Mouse (Mus musculus) layer of hippocampus, adult 2 months (tissue): ENCODE data around the gene Olfr305. TPM values are rescaled to one million over a fixed set of nuclear protein-coding genes. Genes with fewer than 3 reads are reported as not detected.
"Not testable (repeated sequence)": the region's sequence is repeated elsewhere in the genome, so short reads cannot be mapped to it uniquely, and the experiment has no call there.

Source experiments
- DNase-seq, 2 experiments: peaks; one replicate each; pipeline ENCODE4 v3.0.0; 2022; ENCODE audit warnings: low spot score in 2 of 2
- H3K27ac ChIP-seq: fragments of 200-600 bp; 2 replicates; pipeline ENCODE4 v1.8.1; 2022
- H3K4me3 ChIP-seq: fragments of 200-600 bp; 2 replicates; pipeline ENCODE4 v1.8.1; 2022; ENCODE audit warnings: mild to moderate bottlenecking
- CTCF ChIP-seq: fragments of 200-600 bp; conservative IDR thresholded peaks from 2 replicates; pipeline ENCODE4 v1.8.1; 2022; ENCODE audit warnings: antibody characterized with exemption, mild to moderate bottlenecking, moderate library complexity
- long read RNA-seq, 2 experiments: library from polyadenylated mRNA; stranded (forward); transcript quantifications; one replicate each; pipeline ENCODE4 v2.0.0; 2021; ENCODE audit warnings: borderline mapping rate in 2 of 2
- total RNA-seq, 2 experiments: library from RNA; stranded (reverse); gene quantifications; 2 replicates each; pipeline ENCODE4 v1.2.3; 2021

Gene Olfr305
- total RNA-seq, result not detected
- long read RNA-seq, experiment 1, result 0 reads
- long read RNA-seq, experiment 2, result 0 reads

DNA sequence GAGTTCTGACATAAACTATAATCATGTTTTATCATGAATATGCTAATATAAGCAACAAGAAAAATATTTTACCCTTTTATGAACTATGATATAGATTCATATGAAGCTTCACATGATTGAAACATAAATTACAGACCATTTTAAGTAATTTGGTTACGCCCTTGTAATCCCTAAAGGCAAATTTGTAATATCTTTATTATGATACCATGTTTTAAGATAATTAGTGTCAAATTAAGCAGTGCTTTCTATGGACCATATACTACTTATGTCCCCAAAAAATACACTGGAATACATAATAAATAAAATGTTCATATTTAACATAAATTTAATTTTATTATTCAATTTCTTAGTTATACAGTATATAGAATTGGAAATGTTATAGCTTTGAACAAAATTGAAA, at the start of gene Olfr305:
Gene Olfr305, minus strand, starts transcription at position 101 of the 400 bp plus-strand sequence.
- no peak for TF ChIP-seq CTCF
- no peak for DNase-seq
- Histone ChIP-seq H3K27ac (peak within 1 kb of the TSS; percentile 23; the same call in 1 of the 2 replicates), H3K4me3 (no peak within 1 kb of the TSS)

DNA sequence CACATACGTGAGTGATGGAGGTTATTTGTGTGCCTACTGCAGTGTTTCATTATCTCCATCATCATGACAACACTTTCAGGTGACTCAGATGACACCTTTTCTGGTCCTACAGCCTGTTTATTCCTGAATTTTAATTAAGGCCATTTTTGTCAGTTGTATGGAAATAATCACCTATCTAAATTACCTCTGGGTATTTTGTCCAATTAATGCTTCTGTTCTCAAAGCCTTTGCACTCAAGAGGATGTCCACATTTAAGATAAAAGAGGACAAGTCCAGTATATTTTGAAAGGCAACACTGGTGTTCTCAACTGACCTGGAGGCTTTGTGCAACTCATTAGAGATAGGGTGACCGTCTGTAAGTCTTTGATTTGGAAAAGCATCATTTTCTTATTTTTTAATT, 36.8 kb upstream of the Olfr305 start, which contains the start of gene Olfr301:
Gene Olfr301, plus strand, starts transcription at position 301 of the 400 bp plus-strand sequence.
- Histone ChIP-seq H3K4me3 (no peak within 1 kb of the TSS), H3K27ac (no peak within 1 kb of the TSS)
- DNase-seq, result no peak
- TF ChIP-seq CTCF, result no peak

DNA sequence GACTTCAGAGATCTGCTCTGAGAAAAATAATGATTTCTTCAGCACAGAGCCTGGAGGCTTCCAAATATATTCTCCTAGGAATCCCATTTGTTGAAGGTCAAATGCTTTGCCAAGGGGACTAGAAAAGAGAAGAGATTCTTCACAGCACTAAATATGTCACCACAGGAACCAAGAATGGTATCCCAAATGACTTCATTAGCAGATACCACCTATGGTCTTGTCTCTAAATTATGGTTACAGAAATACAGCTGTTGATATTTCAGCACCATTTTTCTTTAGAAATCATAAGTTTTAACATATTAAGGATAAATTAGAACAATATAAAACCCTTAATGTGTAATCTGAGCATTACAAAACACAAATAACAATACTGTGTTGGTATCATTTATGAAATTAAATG, 31.0 kb upstream of the Olfr305 start, which contains the start of gene Olfr303:
Gene Olfr303, minus strand, starts transcription at position 101 of the 400 bp plus-strand sequence.
- H3K4me3 ChIP-seq, result no peak within 1 kb of the TSS
- H3K27ac ChIP-seq, result no peak within 1 kb of the TSS
- TF ChIP-seq CTCF, result no peak
- no peak for DNase-seq

DNA sequence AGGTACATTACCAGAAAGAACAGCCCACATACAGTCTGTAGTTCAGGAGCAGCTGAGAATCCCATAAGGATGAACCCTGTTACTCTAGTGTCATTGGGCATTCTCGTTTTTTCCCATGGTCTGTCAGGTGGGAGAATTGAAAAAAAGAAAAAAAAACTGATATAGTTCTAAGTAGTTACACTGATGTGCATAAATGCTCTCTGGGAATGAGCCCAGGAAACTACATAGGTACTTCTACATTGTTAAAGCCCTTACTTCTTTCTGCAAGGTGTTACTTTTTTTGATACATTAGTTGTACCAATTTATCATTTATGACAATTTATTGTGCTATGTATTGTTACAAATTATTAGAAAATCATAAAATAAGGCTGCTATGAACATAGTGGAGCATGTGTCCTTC, 19.8 kb upstream of the Olfr305 start, which contains the start of gene Olfr304:
Gene Olfr304, minus strand, starts transcription at position 101 of the 400 bp plus-strand sequence.
- no peak for DNase-seq
- H3K27ac ChIP-seq, result no peak within 1 kb of the TSS
- H3K4me3 ChIP-seq, result no peak within 1 kb of the TSS
- TF ChIP-seq CTCF, result no peak

DNA sequence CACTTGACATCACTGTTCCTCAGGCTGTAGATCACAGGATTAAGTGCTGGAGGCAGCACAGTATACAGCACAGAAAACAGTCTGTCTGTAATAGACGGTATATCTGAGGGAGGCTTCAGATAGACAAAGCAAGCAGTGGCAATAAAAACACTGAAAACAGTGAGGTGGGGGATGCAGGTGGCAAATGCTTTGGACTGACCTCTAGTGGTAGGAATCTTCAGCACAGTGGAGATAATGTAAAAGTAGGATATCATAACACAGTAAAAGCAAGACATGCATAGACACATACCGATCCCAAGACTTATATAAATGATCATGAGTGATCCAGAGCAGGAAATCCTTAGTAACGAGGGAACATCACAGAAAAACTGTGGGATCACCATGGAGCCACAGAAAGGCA, 19.0 kb upstream of the Olfr305 start:
- Histone ChIP-seq H3K4me3 (no peak overlapping the region), H3K27ac (no peak overlapping the region)
- no peak for DNase-seq
- TF ChIP-seq CTCF, result peak; percentile 63

DNA sequence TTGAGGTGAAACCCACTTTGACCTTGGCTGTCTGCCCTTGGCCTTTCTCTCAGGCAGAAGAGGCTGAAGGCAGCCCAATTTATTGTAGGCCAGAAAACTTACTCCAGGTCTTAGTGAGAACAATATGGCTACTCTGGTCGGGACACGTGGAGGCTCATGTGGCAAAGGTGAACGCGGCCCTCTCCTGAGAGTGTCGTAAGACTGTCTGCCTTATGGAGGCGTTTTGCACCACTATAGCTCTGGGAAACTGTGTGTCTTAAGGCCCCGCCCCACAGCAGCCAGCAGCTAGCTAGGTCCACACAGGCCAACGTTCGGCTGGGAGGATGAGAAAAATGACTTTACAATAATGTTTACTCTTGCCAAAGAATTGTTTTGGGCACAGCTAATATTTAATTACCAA, 20.4 kb downstream of the Olfr305 start:
- not testable (repeated sequence) for DNase-seq, H3K4me3 ChIP-seq, H3K27ac ChIP-seq

DNA sequence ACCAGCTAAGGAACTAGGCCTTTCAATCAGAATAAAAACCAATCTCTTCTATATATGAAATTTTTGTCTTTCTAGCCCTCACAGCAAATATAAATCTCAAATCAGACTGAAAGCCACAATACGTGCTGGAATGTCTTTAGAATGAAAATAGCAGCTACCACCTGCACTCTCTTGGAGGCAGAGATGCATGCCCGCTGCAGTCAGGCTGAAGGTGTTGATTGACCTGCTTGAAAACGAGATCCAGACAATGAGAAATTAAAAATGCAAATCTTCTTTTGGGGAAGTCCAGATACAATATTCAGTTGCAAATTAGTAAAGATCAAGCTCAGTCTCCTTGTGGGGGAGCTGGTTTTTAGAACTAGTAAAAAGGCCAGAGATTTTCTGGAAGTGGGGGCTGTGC, 22.5 kb downstream of the Olfr305 start:
- TF ChIP-seq CTCF, result no peak
- H3K4me3 ChIP-seq, result no peak overlapping the region

DNA sequence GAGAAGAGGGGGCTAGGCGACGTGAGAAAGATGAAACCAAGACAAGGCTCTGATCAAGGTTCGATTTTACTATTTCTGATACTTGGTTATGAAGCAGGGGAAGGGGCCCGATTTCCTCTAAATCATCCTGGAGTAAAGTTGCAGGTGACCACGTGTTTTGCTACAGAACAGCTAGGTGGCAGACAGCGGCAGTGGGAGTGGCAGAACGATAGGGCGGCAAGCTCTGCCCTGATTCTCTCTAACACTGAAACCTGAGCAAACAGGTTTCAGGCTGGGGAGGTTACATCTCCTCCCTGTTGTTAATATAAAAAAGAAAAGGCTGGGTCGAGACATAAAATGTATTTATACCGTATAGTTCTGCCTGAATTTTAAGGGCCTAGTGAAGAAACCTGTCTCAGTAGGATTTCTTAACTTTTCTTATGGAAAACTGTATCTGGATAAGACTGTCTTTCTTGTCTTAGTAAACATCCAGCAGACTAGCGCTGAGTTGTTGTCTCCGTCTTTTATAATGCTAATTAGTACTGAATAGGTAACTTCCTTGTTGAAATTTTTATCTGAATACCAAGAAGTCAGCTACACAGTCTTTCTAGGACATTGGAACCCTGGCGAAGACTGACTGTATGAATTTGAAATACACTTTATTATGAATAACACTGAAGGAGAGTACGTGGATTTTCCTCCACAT, 23.7 kb downstream of the Olfr305 start:
- TF ChIP-seq CTCF, result no peak
- Histone ChIP-seq H3K27ac (no peak overlapping the region), H3K4me3 (no peak overlapping the region)
- no peak for DNase-seq

More for the DNA sequence above, 22.5 kb downstream of the Olfr305 start:
- H3K27ac ChIP-seq, result no peak overlapping the region
- DNase-seq, result no peak

DNA sequence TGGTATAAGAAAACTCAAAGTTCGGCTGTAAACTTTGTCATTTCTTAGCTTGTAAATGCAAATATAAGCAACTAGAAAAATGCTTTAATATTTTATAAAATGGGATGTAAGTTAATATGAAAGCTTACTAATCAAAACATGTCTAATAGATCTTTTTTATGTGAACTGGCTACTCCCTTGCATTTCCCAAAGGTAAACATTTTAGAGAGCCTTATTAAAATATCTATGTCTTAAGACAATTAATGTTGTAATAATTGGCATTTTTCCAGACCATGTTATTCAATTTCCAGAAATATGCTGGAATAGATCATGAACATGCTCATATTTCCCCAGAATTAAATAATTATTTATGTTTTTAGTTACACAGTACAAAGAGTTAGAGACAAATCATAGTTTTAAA, 29.2 kb downstream of the Olfr305 start, which contains the start of gene Olfr307:
Gene Olfr307, minus strand, starts transcription at position 101 of the 400 bp plus-strand sequence.
- DNase-seq, result no peak
- Histone ChIP-seq H3K27ac (no peak within 1 kb of the TSS), H3K4me3 (no peak within 1 kb of the TSS)
- TF ChIP-seq CTCF, result no peak

DNA sequence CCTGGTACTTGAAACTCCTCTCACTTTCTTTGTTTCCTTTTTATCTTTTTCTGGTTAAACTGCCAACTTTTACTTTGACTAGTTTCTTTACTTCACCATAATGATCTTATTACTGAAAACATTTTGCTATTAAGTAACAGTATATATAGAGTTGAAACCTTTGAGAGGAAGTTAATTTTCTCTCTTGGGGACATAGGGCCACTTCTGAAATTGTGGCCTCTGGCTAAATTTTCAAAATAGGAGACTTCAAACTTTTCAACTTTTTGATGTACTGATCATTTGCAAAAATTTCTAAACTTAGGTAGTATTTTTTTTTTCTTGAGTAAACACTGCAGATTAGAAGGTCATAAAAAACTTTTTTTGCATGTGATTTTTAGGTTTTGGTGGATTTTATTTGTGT, 41.2 kb downstream of the Olfr305 start, which contains the start of gene Olfr308:
Gene Olfr308, minus strand, starts transcription at position 101 of the 400 bp plus-strand sequence.
- DNase-seq, result no peak
- H3K27ac ChIP-seq, result no peak within 1 kb of the TSS
- no peak within 1 kb of the TSS for H3K4me3 ChIP-seq
- TF ChIP-seq CTCF, result no peak

DNA sequence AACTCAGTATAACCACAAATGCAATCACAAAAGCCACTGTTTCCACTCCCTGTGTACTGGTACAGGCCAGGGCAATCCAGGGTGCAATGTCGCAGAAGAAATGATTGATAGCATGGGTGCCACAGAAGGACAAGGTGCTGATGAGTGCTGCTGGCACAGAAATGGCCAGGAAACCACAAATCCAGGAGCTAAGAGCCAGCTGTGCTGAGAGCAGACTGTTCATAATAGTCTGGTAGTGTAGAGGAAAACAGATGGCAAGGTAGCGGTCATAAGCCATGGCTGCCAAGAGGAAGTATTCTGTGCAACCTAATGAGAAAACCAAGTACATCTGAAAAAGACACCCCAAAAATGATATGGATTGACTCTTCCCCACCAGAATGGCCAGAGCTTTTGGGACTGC, 45.4 kb downstream of the Olfr305 start:
- no peak for DNase-seq
- TF ChIP-seq CTCF, result no peak
- Histone ChIP-seq H3K27ac (no peak overlapping the region), H3K4me3 (no peak overlapping the region)

DNA sequence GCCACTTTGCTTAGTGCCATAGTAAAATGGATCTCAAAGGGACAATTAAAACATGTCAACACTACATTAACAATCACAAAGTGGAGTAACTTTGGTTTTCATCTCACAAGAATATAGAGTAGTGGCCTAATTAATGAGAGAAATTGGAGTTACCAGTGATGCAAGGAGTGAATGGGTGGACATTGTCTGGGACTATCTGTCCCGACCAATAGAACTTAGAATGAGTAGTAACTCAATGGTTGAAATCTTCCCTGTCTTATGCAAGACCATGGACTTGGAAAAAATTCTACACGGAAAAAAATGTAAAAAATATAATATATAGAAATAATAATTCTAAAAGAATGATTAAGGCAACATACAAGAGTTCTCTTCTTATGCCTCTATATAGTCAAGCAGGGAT, 53.1 kb downstream of the Olfr305 start, which contains the start of gene Olfr309:
Gene Olfr309, minus strand, starts transcription at position 101 of the 400 bp plus-strand sequence.
- TF ChIP-seq CTCF, result no peak
- Histone ChIP-seq H3K4me3 (no peak within 1 kb of the TSS), H3K27ac (no peak within 1 kb of the TSS)
- DNase-seq, result no peak

Other genes starting within 250 kb of the Olfr305 start
- not detected for gene Vmn2r75, start 195.2 kb downstream of the Olfr305 start, total RNA-seq
- not detected for gene Vmn2r76, start 120.6 kb downstream of the Olfr305 start, total RNA-seq
- not detected for gene Olfr310, start 89.8 kb downstream of the Olfr305 start, total RNA-seq
- gene Olfr309, start 53.2 kb downstream of the Olfr305 start, total RNA-seq, result not detected
- gene Olfr308, start 41.3 kb downstream of the Olfr305 start, total RNA-seq, result not detected
- gene Olfr307, start 29.3 kb downstream of the Olfr305 start, total RNA-seq, result not detected
- gene Olfr304, start 19.7 kb upstream of the Olfr305 start, total RNA-seq, result not detected
- gene Olfr303, start 30.9 kb upstream of the Olfr305 start, total RNA-seq, result not detected
- gene Olfr301, start 36.9 kb upstream of the Olfr305 start, total RNA-seq, result not detected
- not detected for gene Olfr299, start 93.0 kb upstream of the Olfr305 start, total RNA-seq
- not detected for gene Olfr298, start 125.6 kb upstream of the Olfr305 start, total RNA-seq
- not detected for gene Olfr297, start 153.0 kb upstream of the Olfr305 start, total RNA-seq
- gene Olfr295, start 216.9 kb upstream of the Olfr305 start, total RNA-seq, result not detected
- gene Olfr294, start 249.7 kb upstream of the Olfr305 start, total RNA-seq, result not detected